Mouse (Mus musculus): ENCODE data around the gene Leo1. TPM values are rescaled to one million over a fixed set of nuclear protein-coding genes. Genes with fewer than 3 reads are reported as not detected.

The Leo1 gene
- 43.3 and 44.5 TPM in 2 replicates for polyA plus RNA-seq (2015; fragmentation: Nextera tagmentation; extraction: Ambion mirVana)

GRCm38 (mm10) chr9:75440796-75441666 lies at the start of gene Leo1:
Leo1 (plus strand) TSS chr9:75441524.
- peak within 1 kb of the TSS; percentile 87 for H3K27ac ChIP-seq
- H3K4me2 ChIP-seq = peak within 1 kb of the TSS; percentile 89
- H3K36me3 ChIP-seq = peaks cover 17% of the 10 kb centered on the region
- peak; percentile 94 for ATAC-seq (ENCODE audit: low FRiP score)
- WGBS = under 1% methylated on average over 45 of the region's 45 CpGs
- peak within 1 kb of the TSS; percentile 93 for H3K9ac ChIP-seq
- H3K27me3 ChIP-seq = no peaks in the 10 kb centered on the region
- peak within 1 kb of the TSS; percentile 87 for H3K4me3 ChIP-seq
- no peaks in the 10 kb centered on the region for H3K9me3 ChIP-seq
- peaks cover 13% of the 10 kb centered on the region for H3K4me1 ChIP-seq (replicated peaks)

- Histone ChIP-seq H3K9me3 (no peaks in the 10 kb centered on the region), H3K4me1 (replicated peaks) (0 out of 2 replicates have a peak, but pooled peaks cover 2% of the 10 kb centered on the region), H3K27ac (no peak overlapping the region), H3K36me3 (peaks cover 91% of the 10 kb centered on the region), H3K27me3 (no peaks in the 10 kb centered on the region), H3K9ac (no peak overlapping the region), H3K4me2 (no peak overlapping the region), H3K4me3 (no peak overlapping the region)
- WGBS = 75% methylated on average over 12 of the region's 12 CpGs
- ATAC-seq (ENCODE audit: low FRiP score) = no peak
Observed at GRCm38 (mm10) chr9:75393251-75393650, 48.1 kb upstream of the Leo1 start.

DNA sequence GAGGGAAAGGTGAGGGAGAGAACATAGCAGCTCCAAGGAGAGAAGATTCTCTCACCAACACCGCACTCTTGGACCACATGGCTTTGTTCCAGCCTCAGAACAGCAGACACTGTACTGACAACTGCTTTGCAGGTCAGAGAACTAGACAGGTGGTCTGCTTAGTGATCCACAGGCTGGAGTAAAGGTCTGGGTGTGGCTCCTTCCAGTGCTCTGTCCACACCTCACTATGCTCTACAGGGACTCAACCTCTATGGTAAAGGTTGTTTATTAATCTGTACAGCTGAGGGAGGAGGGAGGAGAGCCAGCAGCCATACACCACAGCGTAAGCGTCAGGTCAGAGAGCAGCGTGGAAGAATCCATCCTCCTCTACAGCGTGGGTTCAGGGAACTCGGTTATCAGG lies 45.4 kb upstream of the Leo1 start:
- H3K36me3 ChIP-seq = peaks cover 66% of the 10 kb centered on the region
- no peak for ATAC-seq (ENCODE audit: low FRiP score)
- WGBS = 93% methylated on average over 6 of the region's 6 CpGs

DNA sequence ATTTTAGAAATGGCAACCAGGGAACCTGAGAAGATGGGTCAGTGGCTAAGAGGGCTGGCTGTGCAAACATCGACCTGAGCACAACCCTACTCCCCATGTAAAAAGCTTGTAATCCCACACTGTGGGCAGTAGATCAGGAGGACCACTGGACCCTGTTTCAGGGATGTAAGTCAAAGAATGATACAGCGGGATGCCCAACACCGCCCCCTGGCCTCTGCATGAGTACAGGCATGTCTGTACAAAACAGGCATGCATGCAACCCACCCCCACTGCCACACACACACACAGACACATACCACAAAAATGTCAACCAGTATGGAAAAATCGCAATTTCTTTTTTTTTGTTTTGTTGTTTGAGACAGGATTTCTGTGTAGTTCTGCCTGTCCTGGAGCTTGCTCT lies 42.3 kb upstream of the Leo1 start:
- 96% methylated on average over 4 of the region's 4 CpGs for whole genome bisulfite sequencing

More for the DNA sequence above, 45.4 kb upstream of the Leo1 start:
- no peak overlapping the region for H3K4me2 ChIP-seq
- H3K4me1 ChIP-seq (replicated peaks) = peaks cover 10% of the 10 kb centered on the region
- H3K9ac ChIP-seq = no peak overlapping the region
- no peaks in the 10 kb centered on the region for H3K9me3 ChIP-seq
- H3K27me3 ChIP-seq = no peaks in the 10 kb centered on the region
- no peak overlapping the region for H3K4me3 ChIP-seq
- H3K27ac ChIP-seq = no peak overlapping the region

DNA sequence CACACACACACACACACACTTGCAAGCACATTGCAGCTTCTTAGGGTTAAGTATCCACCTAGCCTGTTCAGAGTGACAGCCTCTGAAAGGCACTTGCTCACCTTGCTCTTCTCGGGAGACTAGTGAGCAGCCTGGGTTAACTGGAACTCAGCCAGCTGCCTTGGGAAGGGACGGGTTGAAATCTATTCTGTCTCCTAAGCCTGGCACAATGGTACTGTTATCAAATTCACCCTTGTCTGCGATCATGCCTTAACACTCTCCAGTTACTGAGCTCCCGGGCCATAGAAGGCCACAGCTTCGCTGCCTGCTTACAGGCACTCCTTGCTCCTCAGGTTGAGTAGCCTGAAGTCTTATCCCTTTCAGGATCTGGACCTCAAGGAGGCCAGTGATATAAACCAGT lies 40.7 kb upstream of the Leo1 start:
- Histone ChIP-seq H3K9me3 (no peaks in the 10 kb centered on the region), H3K4me3 (no peak overlapping the region), H3K9ac (peak overlapping the region; percentile 11; the same call in 1 of the 2 replicates), H3K27me3 (no peaks in the 10 kb centered on the region), H3K4me2 (no peak overlapping the region), H3K36me3 (peaks cover 23% of the 10 kb centered on the region), H3K27ac (0 out of 2 replicates have a peak overlapping the region, but pooled peaks have one; percentile 4), H3K4me1 (replicated peaks) (peaks cover 55% of the 10 kb centered on the region)
- 77% methylated on average over 5 of the region's 5 CpGs for WGBS
- no peak for ATAC-seq (ENCODE audit: low FRiP score)

More for the DNA sequence above, 42.3 kb upstream of the Leo1 start:
- no peak overlapping the region for H3K4me3 ChIP-seq
- peaks cover 37% of the 10 kb centered on the region for H3K36me3 ChIP-seq
- H3K4me2 ChIP-seq = no peak overlapping the region
- no peak overlapping the region for H3K27ac ChIP-seq
- H3K9me3 ChIP-seq = no peaks in the 10 kb centered on the region
- ATAC-seq (ENCODE audit: low FRiP score) = no peak
- no peak overlapping the region for H3K9ac ChIP-seq
- peaks cover 41% of the 10 kb centered on the region for H3K4me1 ChIP-seq (replicated peaks)
- no peaks in the 10 kb centered on the region for H3K27me3 ChIP-seq

GRCm38 (mm10) chr9:75401593-75402504 lies 39.5 kb upstream of the Leo1 start:
- H3K27ac ChIP-seq = no peak overlapping the region
- H3K4me2 ChIP-seq = no peak overlapping the region
- no peak overlapping the region for H3K4me3 ChIP-seq
- 79% methylated on average over 20 of the region's 20 CpGs for WGBS
- H3K9me3 ChIP-seq = no peaks in the 10 kb centered on the region
- peak overlapping the region; percentile 24; the same call in 1 of the 2 replicates for H3K9ac ChIP-seq
- H3K27me3 ChIP-seq = no peaks in the 10 kb centered on the region
- H3K4me1 ChIP-seq (replicated peaks) = peaks cover 67% of the 10 kb centered on the region
- peaks cover 13% of the 10 kb centered on the region for H3K36me3 ChIP-seq
- no peak for ATAC-seq (ENCODE audit: low FRiP score)

- WGBS = 75% methylated on average over 3 of the region's 3 CpGs
- H3K36me3 ChIP-seq = no peaks in the 10 kb centered on the region; the same call in 1 of the 2 replicates
- no peak overlapping the region for H3K27ac ChIP-seq
- H3K4me3 ChIP-seq = no peak overlapping the region
- H3K9me3 ChIP-seq = no peaks in the 10 kb centered on the region
- H3K27me3 ChIP-seq = no peaks in the 10 kb centered on the region
- ATAC-seq (ENCODE audit: low FRiP score) = no peak
- peaks cover 73% of the 10 kb centered on the region for H3K4me1 ChIP-seq (replicated peaks)
- no peak overlapping the region for H3K4me2 ChIP-seq
- H3K9ac ChIP-seq = no peak overlapping the region
Observed at GRCm38 (mm10) chr9:75403520-75403919, 37.8 kb upstream of the Leo1 start.

- H3K27me3 ChIP-seq = no peaks in the 10 kb centered on the region
- no peaks in the 10 kb centered on the region for H3K36me3 ChIP-seq
- peaks cover 72% of the 10 kb centered on the region for H3K4me1 ChIP-seq (replicated peaks)
- 90% methylated on average over 2 of the region's 2 CpGs for WGBS
- H3K4me2 ChIP-seq = no peak overlapping the region
- no peak overlapping the region for H3K27ac ChIP-seq
- H3K9me3 ChIP-seq = no peaks in the 10 kb centered on the region
- H3K4me3 ChIP-seq = no peak overlapping the region
- H3K9ac ChIP-seq = no peak overlapping the region
- ATAC-seq (ENCODE audit: low FRiP score) = no peak
Observed at GRCm38 (mm10) chr9:75406121-75406520, 35.2 kb upstream of the Leo1 start.

GRCm38 (mm10) chr9:75407803-75408202 lies 33.5 kb upstream of the Leo1 start:
- Histone ChIP-seq H3K4me1 (replicated peaks) (peaks cover 55% of the 10 kb centered on the region), H3K9ac (peak overlapping the region; percentile 61; the same call in 1 of the 2 replicates)

DNA sequence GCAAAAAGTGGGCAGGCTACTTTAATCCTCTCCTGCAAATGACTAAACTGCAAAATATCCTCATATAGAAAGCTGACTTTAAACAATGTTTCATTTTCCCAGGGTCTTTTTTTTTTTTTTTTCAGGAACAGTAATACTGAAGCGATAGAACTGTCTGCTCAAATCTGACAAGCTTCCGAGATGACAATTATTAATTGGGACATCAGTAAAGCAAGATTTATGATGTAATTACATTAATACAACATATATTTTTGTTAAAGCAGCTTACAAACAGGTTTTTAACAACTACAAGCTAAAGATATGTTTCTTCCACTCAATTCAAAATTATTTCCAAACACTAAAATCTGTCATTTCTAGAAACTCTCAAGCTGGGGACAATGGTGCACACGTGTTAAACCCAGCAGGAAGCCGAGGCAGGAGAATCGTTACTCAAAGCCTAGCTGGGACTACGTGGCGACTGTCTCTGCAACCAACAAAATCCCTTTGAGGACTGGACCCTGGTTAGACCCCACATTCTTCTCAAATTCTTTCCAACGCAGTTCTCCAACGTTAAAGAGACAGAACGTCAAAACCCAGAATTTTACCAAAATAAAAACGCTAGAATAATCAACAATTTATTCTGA lies 33.0 kb upstream of the Leo1 start:
- H3K9ac ChIP-seq = peak overlapping the region; percentile 94
- H3K36me3 ChIP-seq = no peaks in the 10 kb centered on the region
- 2% methylated on average over 11 of the region's 11 CpGs for whole genome bisulfite sequencing
- H3K27me3 ChIP-seq = no peaks in the 10 kb centered on the region
- H3K27ac ChIP-seq = peak overlapping the region; percentile 99; the same call in 1 of the 2 replicates
- no peaks in the 10 kb centered on the region for H3K9me3 ChIP-seq
- H3K4me1 ChIP-seq (replicated peaks) = peaks cover 50% of the 10 kb centered on the region
- no peak for ATAC-seq (ENCODE audit: low FRiP score)
- H3K4me3 ChIP-seq = peak overlapping the region; percentile 92
- peak overlapping the region; percentile 72 for H3K4me2 ChIP-seq

More at GRCm38 (mm10) chr9:75407803-75408202, 33.5 kb upstream of the Leo1 start:
- ATAC-seq (ENCODE audit: low FRiP score) = no peak
- Histone ChIP-seq H3K9me3 (no peaks in the 10 kb centered on the region), H3K36me3 (no peaks in the 10 kb centered on the region), H3K4me2 (peak overlapping the region; percentile 72), H3K4me3 (peak overlapping the region; percentile 92), H3K27ac (0 out of 2 replicates have a peak overlapping the region, but pooled peaks have one; percentile 6), H3K27me3 (no peaks in the 10 kb centered on the region)
- 14% methylated on average over 10 of the region's 10 CpGs for WGBS

GRCm38 (mm10) chr9:75409031-75409851 lies 32.1 kb upstream of the Leo1 start:
- peaks cover 41% of the 10 kb centered on the region for H3K4me1 ChIP-seq (replicated peaks)
- H3K9ac ChIP-seq = peak overlapping the region; percentile 94
- no peaks in the 10 kb centered on the region for H3K36me3 ChIP-seq
- peak overlapping the region; percentile 92 for H3K4me3 ChIP-seq
- H3K9me3 ChIP-seq = no peaks in the 10 kb centered on the region
- H3K27ac ChIP-seq = peak overlapping the region; percentile 99
- H3K27me3 ChIP-seq = no peaks in the 10 kb centered on the region
- under 1% methylated on average over 54 of the region's 90 CpGs for WGBS
- ATAC-seq (ENCODE audit: low FRiP score) = peak; percentile 90
- peak overlapping the region; percentile 72 for H3K4me2 ChIP-seq
